Mouse (Mus musculus) granulocyte monocyte progenitor cell, adult 5-6 weeks (primary cell): ENCODE measurements around the gene Tiam2. TPM values are rescaled to one million over a fixed set of nuclear protein-coding genes. Genes with fewer than 3 reads are reported as not detected.
"Not testable (repeated sequence)": the region's sequence is repeated elsewhere in the genome, so short reads cannot be mapped to it uniquely, and the experiment has no call there.

Experiments used
- ATAC-seq: replicated peaks from 2 replicates; pipeline ENCODE4 v1.8.0; 2016; ENCODE audit warnings: mild to moderate bottlenecking, moderate TSS enrichment, inconsistent platforms; ENCODE audit not compliant: poor library complexity, severe bottlenecking
- total RNA-seq, 2 experiments: library from RNA; stranded (forward) in 1 of 2; stranded (reverse) in 1 of 2; fragments of 200-712, 200-1000 nt in 1 of 2; fragments of >200 nt in 1 of 2; fragmentation: Nextera tagmentation in 1 of 2; gene quantifications; 2 replicates each; pipeline ENCODE4 v1.2.3; 2014 to 2017

The Tiam2 gene
- total RNA-seq, 2 experiments from 2014 or later, result 5.6 to 7.7 TPM

- no peak for ATAC-seq
These were observed 11.1 kb downstream of the Tiam2 start for GRCm38 (mm10) chr17:3337525-3337888.

DNA sequence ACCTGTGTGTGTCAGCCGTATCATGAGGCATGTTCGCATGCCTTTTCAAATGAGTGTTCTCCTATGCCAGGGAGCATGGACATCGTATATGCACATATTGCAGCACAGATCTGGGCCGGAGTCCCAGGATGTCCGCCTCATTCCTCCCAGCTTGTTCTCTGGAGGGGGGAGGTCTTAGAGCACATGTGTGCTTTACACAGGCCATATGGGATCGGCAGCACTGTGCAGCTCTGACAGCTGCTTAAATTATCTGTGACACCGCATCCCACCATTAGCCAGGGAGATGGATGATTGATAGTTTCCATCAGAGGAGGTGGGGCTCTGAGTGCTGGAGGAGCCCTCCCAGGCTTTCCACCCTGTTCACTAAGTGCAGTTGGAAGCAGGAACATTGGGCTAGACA is 12.4 kb downstream of the Tiam2 start:
- ATAC-seq, result no peak

- ATAC-seq, result no peak
These were observed 18.5 kb downstream of the Tiam2 start for GRCm38 (mm10) chr17:3344872-3345271.

DNA sequence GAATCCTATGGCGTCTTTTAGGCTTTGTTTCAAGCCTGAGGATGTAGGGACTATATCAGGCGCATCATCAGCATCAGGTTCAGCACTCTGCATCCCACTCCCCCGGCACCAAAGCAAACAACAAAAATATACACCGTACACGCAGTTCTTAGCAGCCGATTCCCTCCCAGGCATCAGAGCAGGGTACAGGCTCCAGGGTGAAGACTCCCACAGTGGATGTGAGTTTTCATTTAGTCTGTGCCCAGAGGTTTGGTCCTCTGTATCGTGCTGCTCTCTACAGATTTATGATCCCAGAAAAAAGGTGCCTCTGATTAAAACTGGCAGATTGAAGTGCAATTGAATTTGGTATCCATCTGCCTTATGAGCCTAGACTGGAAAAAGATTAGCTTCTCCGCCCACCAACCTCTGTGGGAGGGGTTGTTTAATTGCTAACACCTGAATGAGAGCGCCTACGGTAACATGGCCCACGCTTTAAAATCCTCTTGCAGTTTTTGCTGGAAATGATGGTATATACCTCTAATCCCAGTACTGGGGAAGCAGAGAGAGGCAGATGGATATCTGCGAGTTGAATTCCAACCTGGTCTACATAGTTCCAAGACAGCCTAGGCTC is 19.0 kb downstream of the Tiam2 start:
- no peak for ATAC-seq

DNA sequence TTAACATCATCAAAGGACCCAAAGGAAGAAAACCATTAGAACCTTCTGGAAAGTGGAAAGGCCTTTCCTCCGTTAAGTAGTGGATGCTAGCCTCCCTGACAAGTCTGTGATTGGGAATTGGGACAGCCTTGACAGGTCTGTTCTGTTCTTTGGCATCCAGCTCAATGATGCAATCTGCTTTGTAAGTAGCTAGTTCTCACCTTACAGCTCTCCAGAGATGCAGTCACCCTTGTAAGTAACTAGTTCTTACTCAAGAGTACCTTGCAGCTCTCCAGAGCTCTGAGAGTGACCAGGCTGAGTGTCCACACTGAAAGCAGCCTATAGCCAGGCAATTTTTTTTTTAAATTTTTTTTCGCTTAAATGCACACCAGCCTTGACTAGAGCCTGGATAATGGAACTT is 21.4 kb downstream of the Tiam2 start:
- ATAC-seq, result no peak

- ATAC-seq, result no peak
These were observed 23.0 kb downstream of the Tiam2 start for GRCm38 (mm10) chr17:3349331-3349730.

GRCm38 (mm10) chr17:3349939-3350338 is 23.6 kb downstream of the Tiam2 start:
- ATAC-seq, result no peak

GRCm38 (mm10) chr17:3350405-3350804 is 24.0 kb downstream of the Tiam2 start:
- ATAC-seq, result no peak

- no peak for ATAC-seq
These were observed 25.3 kb downstream of the Tiam2 start for GRCm38 (mm10) chr17:3351668-3352067.

- not testable (repeated sequence) for ATAC-seq
These were observed 26.8 kb downstream of the Tiam2 start for GRCm38 (mm10) chr17:3353141-3353540.

- ATAC-seq, result no peak
These were observed 28.5 kb downstream of the Tiam2 start for GRCm38 (mm10) chr17:3354856-3355255.

DNA sequence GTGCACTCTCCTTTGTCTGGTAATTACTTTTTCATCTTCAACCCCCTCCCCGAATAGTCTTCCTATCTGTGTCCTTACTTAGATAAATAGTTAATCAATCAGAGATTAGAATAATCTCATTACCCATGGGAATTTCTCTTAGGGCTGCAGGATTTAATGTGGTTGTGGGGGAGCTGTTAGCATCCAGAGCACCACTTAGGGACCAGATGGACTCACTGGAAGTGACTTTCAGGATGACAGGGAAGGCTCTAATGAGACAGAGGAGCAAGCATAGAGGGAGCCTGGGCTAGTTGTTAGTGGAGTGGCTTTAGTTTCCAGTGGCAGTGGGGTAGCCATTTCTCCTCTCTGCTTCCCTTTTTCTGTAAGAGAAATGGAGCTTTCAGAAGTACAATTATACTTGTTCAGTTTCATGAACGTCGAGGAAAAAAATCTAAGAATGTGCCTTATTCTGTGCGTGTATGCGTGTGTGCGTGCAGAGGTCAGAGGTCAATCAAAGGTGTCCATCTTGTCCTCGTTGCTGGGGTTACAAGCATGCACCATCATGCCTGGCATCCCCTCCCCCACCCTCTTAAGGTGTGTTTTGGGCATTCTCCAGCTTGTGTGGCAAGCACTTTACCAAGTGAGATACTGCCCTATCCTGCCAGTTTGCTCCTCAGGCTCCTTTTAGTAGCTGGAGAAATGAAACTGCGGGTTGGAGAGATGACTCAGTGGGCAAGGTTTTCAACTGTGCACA is 30.4 kb downstream of the Tiam2 start:
- ATAC-seq, result no peak

DNA sequence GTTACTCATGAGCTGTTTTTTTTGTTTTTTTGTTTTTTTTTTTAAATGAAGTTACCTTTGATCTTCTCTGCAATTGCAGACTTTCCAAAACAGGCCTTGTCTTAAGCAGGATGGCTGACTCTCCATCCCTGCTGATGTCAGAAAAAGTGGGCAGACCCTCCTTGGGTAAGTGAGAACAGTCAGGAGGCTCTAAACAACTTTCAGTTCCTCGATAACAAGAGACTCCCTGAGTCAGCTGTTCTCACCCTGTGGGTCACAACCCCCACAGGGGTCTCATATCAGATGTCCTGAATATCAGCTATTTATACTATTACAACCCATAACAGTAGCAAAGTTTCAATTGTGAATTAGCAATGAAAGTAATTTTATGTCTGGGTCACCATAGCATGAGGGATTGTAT is 33.9 kb downstream of the Tiam2 start:
- ATAC-seq, result no peak

GRCm38 (mm10) chr17:3361751-3362150 is 35.4 kb downstream of the Tiam2 start:
- ATAC-seq, result no peak

GRCm38 (mm10) chr17:3363216-3363615 is 36.8 kb downstream of the Tiam2 start:
- ATAC-seq, result no peak

GRCm38 (mm10) chr17:3366741-3367140 is 40.4 kb downstream of the Tiam2 start:
- no peak for ATAC-seq

DNA sequence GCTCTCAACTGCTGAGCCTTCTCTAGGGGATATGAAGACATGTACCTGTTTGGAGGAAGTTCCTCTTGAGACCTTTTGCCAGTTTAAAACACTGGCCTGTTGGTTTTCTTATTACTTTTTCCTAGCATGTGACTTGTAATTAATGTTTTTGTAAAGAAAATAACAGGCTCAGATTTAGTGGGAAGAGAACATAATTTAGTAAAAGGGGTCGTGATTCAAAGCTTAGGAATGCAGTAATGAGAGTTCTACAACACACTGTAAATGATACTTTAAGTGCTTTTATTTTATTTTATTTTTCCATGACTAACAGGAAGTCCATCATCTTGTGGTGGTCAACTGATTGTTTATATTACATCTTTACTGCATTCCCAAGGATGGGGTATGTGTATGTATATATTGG is 42.0 kb downstream of the Tiam2 start:
- no peak for ATAC-seq

DNA sequence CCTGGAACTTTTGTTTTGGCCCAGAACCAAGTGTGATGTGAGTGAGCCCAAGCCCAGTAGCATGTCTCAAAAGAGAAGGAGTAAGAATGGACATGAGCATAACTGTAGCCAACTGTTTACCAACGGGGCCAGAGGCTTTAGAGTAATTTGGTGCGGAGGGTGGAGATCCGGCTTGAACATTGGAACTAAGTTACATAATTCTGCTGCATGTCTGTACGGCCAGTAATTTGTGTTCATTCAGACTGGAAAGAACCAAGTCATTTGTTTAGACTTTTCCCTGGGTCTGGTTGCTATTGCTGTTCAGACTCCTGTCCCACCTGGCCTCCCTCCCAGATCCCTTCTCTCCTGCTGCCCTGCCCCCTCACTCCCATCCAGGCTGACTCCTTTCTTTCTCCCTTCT is 43.3 kb downstream of the Tiam2 start:
- no peak for ATAC-seq

DNA sequence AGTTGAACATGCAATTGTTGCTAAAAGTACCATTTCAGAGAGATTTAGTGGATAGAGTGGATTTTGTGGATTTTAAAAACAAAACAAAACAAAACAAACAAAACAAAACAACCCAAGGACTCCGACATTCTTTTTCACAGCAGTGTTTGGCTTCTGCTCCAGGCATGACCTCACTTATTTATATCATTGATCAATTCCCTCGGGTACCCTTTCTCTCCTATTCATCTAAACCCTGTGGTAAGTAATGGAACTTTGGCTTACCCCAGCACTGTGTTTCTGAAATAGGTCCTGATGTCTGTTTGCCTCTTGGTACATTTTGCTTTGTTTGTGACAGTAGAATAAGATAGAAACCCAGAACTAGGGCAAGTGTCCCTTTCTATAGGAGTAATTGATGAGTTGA is 52.2 kb downstream of the Tiam2 start:
- ATAC-seq, result no peak

DNA sequence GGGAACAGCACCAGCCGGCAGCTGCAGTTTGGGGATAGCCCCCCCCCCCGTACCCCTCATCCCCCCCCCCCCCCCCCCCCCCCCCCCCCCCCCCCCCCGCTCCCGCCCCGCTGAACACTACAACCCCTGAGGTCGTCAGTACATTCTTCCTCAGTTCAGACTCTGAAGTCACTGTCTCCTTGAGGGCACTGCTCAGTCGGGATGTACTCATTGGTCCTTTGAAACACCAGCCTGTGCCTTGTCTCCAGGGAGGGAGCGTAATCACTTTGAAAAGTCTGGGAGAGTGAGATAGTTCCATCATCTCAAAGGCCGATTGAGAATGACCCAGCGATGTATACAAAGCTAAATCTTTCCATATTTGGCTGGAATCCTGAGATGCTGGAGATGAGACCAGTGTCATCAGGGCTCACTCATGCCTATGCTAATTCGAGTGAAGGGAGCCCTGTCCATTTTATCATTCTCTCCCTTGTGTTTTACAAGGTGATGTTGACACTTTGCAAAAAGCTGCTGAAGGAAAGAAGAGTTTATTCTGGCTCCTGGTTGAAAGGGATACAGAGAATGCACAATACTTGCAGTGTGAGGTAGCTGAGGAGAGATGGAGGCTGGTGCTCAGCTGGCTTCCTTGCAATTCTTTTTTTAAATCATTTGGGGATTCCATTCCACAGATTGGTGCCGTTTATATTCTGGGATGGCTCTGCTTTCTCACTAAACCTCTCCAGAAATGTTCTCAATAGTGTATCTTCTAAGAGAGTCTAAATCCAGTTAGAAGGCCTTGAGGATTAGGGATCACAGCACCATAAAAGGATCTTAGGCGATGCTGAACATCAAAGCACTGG is 53.6 kb downstream of the Tiam2 start:
- ATAC-seq, result no peak

DNA sequence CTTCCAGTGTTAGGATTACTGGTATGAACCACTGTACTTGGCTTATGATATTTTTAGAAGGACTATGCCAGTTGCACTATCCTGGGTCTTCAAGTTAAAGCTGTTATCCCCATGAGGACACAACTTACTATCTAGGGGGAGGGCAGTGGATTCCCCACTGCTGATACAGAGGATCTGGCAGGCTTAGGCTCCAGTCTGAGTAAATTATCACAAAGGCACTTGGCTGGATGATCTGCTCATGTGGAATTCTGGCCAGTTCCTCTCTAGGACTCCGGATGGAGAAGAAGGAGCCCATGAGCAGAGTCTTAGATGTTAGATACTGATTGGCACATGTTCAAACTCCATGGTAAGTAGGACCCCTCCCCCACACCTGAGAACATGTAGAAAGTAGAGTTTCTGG is 59.0 kb downstream of the Tiam2 start:
- ATAC-seq, result no peak
